Mouse (Mus musculus): ENCODE measurements around the gene Slc12a7.
A peak's percentile ranks its signal among the peaks of the same experiment; 100 is the strongest.
"Not testable (repeated sequence)": the region's sequence is repeated elsewhere in the genome, so short reads cannot be mapped to it uniquely, and the experiment has no call there.

The Slc12a7 gene

DNA sequence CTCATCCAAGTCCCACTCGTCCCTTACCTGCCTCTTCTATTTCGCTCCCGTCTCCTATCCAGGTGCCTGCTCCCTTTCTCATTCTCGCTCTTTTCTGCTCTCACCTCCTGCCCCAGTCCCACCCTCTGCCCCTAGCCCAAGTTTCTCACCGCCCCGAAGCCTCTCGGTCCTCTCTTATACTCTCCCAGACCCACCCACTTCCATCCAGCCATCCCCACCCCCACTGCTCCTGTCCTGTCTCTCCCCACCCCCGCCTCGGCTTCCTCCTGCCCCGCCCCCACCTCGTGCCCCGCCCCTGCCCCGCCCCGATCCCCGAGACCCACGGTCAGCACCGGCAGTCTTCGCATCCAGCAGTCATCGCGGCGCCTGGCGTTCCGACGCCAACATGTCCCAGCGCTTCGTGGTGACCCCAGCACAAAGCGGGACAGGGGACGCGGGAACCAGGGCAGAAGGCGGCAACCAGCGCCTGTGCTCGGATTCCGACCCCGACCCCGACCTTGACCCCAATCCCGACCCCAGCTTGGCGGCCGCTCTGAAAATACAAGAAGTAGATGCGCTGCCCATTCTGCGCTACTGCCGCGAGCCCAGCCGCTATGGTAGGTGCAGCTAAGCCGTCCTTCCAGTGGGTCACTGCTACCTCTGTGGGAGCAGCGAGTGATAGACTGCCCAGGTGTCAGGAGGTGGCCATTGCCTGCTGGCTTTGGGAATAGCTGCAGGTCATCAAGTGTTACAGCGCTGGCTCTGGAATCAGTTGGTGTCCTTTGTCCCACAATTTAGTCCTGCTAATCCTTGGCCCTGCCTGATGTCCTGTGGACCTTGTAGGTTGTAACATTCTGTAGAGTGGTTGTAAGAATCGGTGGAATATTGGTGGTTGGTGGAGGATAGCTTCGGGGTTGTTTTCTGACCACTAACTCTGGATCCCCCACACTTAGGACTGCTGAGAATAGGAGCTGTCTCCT is at the start of gene Slc12a7:
TSS of gene Slc12a7 (plus strand) at position 353 of the 959 bp plus-strand sequence.
- DNase-seq, result no peak

DNA sequence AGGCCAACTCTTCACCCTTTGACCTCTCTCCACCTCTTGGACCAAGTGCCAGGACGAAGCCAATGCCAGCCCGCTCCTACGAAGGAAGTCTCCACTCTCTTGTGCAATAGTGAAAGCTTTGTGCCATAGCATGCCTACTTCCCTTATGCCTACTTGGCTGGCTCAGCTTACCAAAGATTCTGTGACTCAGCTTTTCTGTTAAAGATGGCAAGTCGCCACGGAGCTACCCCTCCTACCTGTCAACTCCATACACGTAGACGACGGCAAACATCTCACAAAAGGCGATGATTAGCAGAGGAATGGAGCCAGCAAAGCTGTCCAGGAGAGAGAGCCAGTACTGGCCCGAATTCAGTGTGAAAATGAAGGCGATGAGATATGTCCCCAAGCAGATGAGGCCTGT is 49.2 kb upstream of the Slc12a7 start:
- peak; percentile 48 for DNase-seq

DNA sequence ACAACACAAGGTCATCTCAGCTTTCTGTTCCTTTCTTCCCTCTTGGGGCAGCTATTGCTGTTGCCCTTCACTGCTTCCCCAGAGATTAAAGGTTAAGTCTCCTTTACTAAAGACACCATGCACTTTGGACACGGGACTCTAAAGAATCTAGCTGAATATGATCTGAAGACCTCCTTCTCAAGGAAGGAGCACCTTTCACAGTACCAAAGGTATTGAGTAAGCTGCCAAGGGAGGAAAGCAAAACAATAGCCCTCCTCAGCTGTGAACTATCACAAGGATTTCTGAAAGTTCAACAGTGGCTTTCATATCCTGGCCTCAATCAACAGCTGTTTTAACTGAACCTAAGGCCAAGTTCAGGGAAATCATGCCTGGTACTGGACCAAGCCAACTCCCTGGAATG is 48.5 kb upstream of the Slc12a7 start:
- no peak for DNase-seq

- no peak for DNase-seq
These were observed 47.4 kb upstream of the Slc12a7 start for GRCm38 (mm10) chr13:73685502-73685901.

GRCm38 (mm10) chr13:73687601-73688000 is 45.3 kb upstream of the Slc12a7 start:
- DNase-seq, result no peak

- no peak for DNase-seq
These were observed 44.0 kb upstream of the Slc12a7 start for GRCm38 (mm10) chr13:73688934-73689333.

- peak; percentile 35 for DNase-seq
These were observed 40.5 kb upstream of the Slc12a7 start for GRCm38 (mm10) chr13:73692249-73692868.

DNA sequence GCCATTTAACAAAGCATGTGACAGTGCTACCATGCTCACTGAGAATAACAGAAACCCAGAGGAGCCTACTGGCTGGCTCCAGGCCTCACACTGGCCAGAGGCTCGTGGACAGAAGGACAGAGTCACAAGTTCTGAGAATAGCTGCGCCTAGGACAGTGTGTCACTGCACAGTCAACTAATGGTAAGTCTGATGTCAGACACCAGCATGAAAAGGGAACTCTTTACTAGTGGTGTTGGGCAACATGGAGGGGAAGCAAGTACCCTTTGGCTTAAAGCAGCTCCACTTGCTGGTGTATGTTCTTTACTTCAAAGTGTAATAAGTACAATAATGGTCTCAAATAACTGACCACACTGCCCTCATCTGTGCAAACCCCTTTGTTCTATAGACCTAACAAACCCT is 39.6 kb upstream of the Slc12a7 start:
- no peak for DNase-seq

- no peak for DNase-seq
These were observed 37.9 kb upstream of the Slc12a7 start for GRCm38 (mm10) chr13:73694972-73695371.

DNA sequence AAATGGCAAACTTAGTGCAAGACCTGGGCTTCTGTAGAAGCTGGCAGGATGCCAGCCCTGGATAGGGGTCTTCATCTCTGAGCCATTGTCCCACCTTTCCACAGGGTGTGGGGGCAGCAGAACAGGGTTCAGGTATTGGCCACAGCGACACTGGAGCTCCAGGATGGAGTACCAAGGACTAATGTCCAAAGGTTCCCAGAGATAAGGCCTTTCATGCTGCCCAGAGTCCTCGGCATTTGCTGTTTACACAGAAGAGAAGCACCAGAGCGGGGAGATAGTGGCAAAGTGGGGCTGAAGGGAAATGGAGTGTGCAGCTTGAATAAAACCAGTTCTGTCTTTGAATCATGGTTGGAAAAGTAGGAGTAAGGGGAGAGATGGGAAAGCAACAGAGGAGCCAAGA is 36.4 kb upstream of the Slc12a7 start:
- DNase-seq, result no peak

- DNase-seq, result no peak
These were observed 33.2 kb upstream of the Slc12a7 start for GRCm38 (mm10) chr13:73699714-73700113.

GRCm38 (mm10) chr13:73700554-73700953 is 32.3 kb upstream of the Slc12a7 start:
- DNase-seq, result no peak

GRCm38 (mm10) chr13:73701161-73701883 is 31.6 kb upstream of the Slc12a7 start:
- DNase-seq, result no peak

DNA sequence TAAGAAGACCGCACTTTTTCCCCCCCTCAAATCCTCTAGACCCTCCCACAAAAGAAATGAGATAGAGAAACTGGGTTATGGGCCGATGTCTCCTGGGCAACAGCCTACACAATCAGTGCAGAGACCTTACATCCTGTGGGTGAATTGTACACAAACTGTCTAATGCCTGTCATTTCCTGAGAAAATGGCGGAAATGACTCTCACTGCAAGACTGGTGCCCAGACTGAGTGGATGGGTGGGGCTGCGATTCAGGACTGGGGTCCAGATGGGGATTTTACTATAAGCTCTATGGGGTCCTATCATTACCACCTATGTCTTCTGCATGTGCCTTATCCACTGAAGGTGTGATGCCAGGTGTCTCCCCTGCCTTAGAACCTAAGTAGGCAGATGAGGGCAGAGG is 30.1 kb upstream of the Slc12a7 start:
- DNase-seq, result no peak

GRCm38 (mm10) chr13:73703486-73703885 is 29.4 kb upstream of the Slc12a7 start:
- not testable (repeated sequence) for DNase-seq

- DNase-seq, result no peak
These were observed 28.1 kb upstream of the Slc12a7 start, which contains the start of gene Slc6a19 for GRCm38 (mm10) chr13:73704694-73705325. Slc6a19 (minus strand) TSS chr13:73704865.

DNA sequence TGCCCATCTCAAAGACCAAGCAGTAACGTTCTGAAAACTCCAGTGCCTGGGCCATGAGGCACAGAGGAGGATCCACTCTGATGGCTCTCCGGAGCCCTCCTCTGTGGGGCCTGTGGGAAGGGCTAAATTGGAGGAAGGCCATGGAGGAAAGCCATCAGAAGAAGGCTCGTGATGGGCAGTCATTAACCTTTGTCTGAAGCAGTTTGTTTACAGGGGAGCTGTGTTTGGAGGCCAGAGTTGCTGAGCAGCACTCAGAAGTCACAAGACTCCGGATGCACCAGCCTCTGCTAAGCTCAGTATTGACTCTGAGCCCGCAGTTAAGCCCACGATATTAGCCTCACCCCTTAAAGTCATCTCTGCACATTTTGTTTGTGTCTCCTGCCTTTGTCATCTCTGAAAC is 23.4 kb upstream of the Slc12a7 start:
- no peak for DNase-seq

DNA sequence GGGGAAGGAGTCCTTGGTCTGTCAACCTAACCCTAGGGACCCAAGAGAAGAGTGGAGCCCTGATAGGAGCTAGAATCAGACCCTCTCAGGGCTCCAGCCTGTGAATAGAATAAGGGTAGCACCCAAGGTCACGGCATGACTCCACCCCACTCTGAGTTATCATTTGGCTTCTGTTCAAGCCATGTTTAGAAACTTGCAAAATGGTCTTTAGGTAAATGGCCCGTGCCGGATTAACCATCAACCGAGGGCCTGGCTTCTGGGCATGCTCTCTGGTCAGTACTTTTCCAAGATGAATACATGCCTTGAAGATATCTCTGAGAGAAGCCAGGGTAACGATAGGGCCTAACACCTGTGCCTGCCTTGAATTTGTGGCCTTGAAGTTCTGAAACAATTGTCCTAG is 21.7 kb upstream of the Slc12a7 start:
- DNase-seq, result no peak

- DNase-seq, result no peak
These were observed 21.1 kb upstream of the Slc12a7 start for GRCm38 (mm10) chr13:73711803-73712202.

- no peak for DNase-seq
These were observed 20.7 kb upstream of the Slc12a7 start for GRCm38 (mm10) chr13:73712228-73712627.

- no peak for DNase-seq
These were observed 19.7 kb upstream of the Slc12a7 start for GRCm38 (mm10) chr13:73713204-73713603.

DNA sequence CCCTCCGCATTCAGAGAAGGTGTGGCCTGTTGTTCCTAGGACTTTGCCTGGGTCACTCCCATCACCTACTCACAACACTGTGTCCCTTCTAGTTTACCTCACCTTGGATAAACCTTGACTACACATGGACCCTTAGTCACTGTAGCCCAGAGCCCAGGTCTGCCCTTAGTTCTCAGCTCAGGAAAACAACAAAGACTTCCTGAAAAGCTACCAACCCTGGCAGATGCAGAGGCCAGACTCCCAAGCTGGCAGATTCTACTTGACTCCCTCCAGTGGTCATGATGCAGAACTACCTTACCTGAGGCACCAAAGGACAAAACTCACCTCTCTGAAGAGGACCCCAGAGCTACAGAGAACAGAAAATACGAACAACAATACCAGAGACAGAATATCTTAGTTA is 18.9 kb upstream of the Slc12a7 start:
- no peak for DNase-seq

DNA sequence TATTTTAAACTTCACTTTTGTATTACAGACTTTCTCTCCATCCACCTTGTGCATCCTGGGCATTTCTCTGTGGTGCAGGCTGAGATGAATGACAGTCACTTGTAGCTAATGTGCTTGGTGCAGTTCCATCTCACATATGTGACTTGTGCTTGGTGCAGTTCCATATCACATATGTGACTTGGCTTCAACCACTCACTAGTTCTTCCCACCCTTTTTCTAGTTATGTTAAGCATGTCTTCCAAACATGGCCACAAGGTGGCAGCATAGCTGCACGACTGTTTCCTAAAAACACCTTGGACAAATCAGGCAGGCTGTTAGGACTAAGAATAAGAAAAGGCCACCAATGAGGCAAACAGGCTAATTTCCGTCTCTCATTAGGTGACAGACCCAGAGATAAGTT is 14.7 kb upstream of the Slc12a7 start:
- DNase-seq, result peak; percentile 81
